Mouse (Mus musculus): ENCODE data around the gene Fbxo6. TPM values are rescaled to one million over a fixed set of nuclear protein-coding genes. Genes with fewer than 3 reads are reported as not detected.

Gene Fbxo6
- polyA plus RNA-seq (2017; shearing (Covaris generic)), result 10 to 100 TPM; 44.0 to 67.0 TPM

GRCm38 (mm10) chr4:148151267-148152168 is at the start of gene Fbxo6:
Fbxo6 (minus strand) TSS chr4:148152140.

DNA sequence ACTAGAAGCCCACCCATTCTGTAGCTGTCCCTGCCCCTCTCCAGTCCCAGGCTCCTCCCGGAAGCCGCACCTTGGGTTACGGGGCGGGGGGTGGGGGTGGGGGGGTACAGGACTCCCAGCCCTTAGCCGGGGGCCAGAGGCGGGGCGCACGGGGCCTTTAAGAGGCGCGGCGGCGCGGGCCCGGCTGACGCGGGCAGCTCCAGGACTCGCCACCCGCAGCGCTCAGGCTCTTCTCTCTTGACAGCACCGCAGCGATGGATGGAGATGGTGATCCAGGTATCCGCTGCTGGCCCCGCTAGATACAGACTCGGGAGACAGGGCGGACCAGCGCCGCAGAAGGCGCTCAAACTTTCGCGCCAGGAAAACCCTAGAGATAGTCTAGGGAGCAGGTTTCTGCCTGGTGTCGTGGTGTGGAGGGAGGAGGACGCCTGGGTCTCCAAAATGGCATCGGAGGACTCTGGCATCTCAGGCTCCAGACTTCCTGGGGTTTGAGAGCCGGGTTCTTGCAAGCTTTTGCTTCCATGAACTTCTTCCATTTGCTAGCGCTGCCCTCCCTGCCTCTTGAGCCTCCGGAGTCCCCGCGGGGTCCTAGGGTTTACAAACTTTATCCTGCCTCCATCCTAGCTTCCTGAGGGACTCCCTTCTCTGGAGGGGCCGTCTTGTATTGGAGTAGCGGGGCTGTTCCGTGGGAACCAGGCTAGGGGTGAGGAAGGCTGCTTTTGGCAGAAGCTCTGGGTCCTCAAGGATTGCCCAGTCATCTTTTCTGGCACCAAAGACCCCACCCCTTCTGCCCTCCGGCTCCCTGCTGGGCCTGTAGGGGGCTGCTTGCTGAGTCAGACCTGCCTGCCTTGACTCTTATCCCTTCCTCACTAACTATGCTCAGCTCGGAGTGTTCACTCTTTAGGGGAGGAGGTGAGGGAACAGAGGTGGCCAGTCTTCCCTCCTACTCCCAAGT is 8.8 kb upstream of the Fbxo6 start, which contains the start of the genes Fbxo44 and Fbxo2:
Fbxo44 (minus strand) TSS at position 47 of the 955 bp plus-strand sequence.
Fbxo2 (plus strand) TSS at position 186 of the 955 bp plus-strand sequence.

DNA sequence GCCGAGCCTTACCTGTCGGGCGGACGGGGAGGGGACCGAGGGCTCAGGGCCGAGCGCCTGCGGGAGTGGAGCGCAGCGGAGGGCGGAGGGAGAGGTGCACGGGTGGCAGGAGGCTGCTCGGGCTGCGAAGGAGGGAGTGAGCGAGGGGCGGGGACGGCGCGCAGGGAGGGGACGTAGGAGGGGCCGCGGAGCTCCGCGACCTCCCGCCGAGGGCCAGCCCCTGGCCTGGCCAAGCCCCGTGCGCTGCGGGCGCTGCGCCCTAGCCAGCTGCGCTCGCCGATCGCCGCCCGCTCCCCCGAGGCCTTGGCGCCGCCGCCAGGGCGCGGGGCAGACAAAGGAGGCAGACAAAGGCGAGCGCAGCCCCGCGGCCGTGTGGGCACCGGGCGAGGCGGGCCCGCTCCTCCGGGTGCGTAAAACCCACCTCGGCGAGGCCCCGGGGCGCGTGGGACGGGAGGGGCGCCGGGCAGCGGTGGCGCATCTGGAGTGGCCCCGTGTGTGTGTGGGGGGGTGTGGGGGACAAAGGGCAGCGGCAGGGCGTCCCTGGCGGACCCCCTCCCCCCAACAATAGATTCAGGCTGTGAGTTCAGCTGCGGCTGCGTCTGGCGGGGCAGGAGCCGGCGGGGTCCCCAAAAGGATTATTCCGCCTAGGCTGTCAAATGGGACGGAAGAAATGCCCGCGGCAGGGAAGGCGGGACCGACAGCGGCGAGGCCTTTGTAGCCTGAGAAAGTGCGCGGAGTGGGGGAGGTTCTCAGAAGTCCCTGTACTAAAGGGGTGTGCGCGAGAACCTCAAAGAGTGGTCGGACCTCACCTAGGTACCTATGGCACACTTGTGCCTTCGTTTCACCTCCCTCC is 21.2 kb downstream of the Fbxo6 start, which contains the start of gene Draxin:
Draxin (minus strand) TSS at position 138 of the 853 bp plus-strand sequence.

DNA sequence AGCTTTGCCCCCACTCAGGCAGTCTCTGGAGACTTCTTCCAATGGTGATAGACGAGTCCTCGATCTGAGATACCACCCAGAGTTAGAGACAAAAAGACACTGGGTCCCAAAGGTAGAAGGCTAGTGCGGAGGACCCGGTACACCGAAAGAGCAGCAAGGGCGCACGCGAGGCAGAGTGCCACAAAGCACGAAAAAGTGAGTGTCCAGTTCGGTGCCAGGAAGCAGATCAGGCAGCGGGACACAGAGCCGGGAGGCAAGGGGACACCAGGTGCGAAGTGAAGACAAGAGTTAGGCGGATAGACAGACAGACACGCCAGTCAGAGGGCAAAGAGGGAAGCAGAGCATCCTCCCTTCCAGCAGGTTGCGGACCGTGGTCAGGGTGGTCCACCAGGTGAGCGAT is 21.8 kb downstream of the Fbxo6 start, which contains the start of gene Mad2l2:
Mad2l2 (plus strand) TSS at position 252 of the 400 bp plus-strand sequence.

Other genes starting within 250 kb of the Fbxo6 start
- gene Mfn2, start 247.4 kb downstream of the Fbxo6 start, polyA plus RNA-seq (2017; shearing (Covaris generic)), result 10 to 100 TPM; 31.2 to 37.0 TPM
- 1 to 10 TPM; 3.7 to 6.4 TPM for gene Plod1, start 215.4 kb downstream of the Fbxo6 start, polyA plus RNA-seq (2017; shearing (Covaris generic))
- 100 to 1,000 TPM in 1 of 2 experiments, 10 to 100 TPM in 1; 87.3 to 120 TPM for gene 2510039O18Rik, start 211.2 kb downstream of the Fbxo6 start, polyA plus RNA-seq (2017; shearing (Covaris generic))
- not detected for gene Nppb, start 166.4 kb downstream of the Fbxo6 start, polyA plus RNA-seq (2017; shearing (Covaris generic))
- gene Nppa, start 151.4 kb downstream of the Fbxo6 start, polyA plus RNA-seq (2017; shearing (Covaris generic)), result not detected
- gene Clcn6, start 113.3 kb downstream of the Fbxo6 start, polyA plus RNA-seq (2017; shearing (Covaris generic)), result 1 to 10 TPM; 3.8 to 4.6 TPM
- gene Mthfr, start 113.1 kb downstream of the Fbxo6 start, polyA plus RNA-seq (2017; shearing (Covaris generic)), result 10 to 100 TPM in 1 of 2 experiments, 1 to 10 TPM in 1; 7.2 to 14.7 TPM
- 10 to 100 TPM; 15.2 to 22.8 TPM for gene Agtrap, start 64.1 kb downstream of the Fbxo6 start, polyA plus RNA-seq (2017; shearing (Covaris generic))
- 10 to 100 TPM; 54.0 to 59.1 TPM for gene Mad2l2, start 21.8 kb downstream of the Fbxo6 start, polyA plus RNA-seq (2017; shearing (Covaris generic))
- gene Draxin, start 21.4 kb downstream of the Fbxo6 start, polyA plus RNA-seq (2017; shearing (Covaris generic)), result under 1 TPM in 1 of 2 experiments, not detected in 1; 0.04 TPM
- gene Fbxo44, start 8.3 kb upstream of the Fbxo6 start, polyA plus RNA-seq (2017; shearing (Covaris generic)), result 1 to 10 TPM; 6.1 to 9.0 TPM
- gene Fbxo2, start 8.5 kb upstream of the Fbxo6 start, polyA plus RNA-seq (2017; shearing (Covaris generic)), result not detected
- not detected for gene Disp3, start 135.8 kb upstream of the Fbxo6 start, polyA plus RNA-seq (2017; shearing (Covaris generic))